Mouse (Mus musculus) fat pad, adult 2 months (tissue): ENCODE measurements around the gene Nudc.
"Not testable (repeated sequence)": the region's sequence is repeated elsewhere in the genome, so short reads cannot be mapped to it uniquely, and the experiment has no call there.

Experiments
- DNase-seq: peaks from one replicate; pipeline ENCODE4 v3.0.0-alpha.2; 2011; ENCODE audit warnings: low read depth, low spot score; ENCODE audit errors: extremely low read depth

Gene Nudc

DNA sequence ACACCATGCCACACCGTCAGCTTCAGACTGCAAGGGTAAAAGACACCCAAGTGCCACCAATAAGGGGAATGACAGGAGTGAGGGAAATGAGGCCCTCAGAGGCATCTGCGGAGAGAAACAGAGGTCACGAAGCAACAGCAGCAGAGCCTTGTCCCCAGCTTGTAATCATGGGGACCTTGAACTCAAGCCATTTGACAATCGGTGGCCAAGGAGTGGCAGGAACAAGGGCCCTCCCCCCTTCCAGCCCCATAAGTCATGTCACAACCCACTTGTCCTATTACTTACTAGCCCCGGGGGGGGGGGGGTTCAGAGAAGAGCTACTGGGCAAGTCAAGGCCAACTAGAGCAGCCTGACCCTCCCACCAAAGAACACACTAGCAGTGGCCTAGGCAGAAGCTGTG is 9.1 kb downstream of the Nudc start:
- no peak for DNase-seq

DNA sequence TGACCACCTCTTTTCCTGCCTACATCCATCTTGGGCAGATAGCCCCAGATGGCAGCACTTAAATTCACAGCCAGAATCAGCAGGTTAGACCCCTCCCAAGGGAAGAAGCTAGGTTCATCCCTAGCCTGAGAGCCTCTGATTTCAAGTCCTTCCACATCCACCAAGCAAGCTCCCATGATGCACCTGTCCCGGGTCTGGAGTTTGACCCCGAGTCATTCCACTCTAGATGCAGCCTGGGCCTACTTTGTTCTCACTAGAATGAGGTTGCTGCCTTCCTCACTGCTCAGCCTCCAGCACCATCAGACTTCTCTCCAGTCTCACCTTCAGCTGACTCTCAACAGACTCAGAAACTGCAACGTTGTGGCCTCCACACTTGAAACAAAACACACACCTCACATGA is 9.7 kb downstream of the Nudc start:
- no peak for DNase-seq

DNA sequence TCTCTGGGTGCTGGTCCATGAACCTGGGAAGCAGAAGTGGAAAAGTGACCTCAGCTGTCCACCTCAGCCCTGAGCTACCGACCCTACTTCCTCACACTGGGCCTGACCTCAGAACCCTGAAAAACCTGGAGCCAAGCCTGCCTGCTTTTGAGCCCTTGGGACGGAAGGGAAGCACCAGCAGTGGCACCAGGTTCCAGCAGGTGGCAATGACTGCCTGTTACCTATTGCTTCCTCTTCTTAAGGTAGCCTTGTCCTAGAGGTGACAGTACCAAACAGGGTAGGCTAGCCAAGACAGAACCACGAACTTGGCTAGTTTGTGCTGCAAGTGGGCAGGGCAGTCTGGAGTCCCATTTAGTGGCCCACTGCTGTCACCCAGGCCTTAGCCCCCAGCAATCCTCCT is 13.0 kb downstream of the Nudc start:
- DNase-seq = no peak

DNA sequence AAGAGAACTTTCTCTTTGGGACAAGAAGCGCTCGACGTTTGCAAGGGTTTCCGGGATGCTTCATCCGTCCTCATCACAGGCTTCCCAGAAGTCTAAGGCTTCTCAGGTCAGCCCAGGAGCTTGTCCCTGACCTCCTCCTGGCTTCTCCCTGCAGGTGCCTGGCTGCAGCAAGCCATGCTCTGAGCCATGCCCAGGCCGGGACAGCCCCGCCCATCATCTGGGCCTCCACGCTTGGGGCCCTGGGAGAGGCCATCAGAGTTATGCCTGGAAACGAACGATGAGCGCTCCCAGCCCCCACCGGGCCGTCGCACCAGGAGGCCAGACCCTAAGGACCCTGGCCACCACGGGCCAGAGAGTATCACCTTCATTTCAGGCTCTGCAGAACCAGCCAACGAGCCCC is 18.0 kb downstream of the Nudc start:
- DNase-seq = no peak

DNA sequence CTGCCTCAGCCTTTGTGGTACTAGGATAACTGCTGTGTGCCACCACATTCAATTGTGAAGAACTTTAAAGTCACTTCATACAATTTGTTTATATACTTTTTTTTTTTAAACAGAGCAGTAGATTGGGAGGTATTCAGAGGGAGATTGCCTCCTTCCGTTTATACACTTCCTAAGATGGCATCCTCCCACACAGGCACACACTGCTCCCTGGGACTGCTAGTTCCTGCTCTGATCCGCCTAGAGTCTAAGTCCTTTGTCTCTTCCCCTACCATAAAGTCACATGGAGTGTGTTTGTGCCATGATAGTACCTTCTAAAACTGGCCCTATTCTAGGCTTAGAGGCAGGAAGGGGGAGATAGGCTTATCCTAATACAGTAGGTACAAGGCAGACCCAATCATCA is 24.3 kb downstream of the Nudc start:
- DNase-seq = no peak

DNA sequence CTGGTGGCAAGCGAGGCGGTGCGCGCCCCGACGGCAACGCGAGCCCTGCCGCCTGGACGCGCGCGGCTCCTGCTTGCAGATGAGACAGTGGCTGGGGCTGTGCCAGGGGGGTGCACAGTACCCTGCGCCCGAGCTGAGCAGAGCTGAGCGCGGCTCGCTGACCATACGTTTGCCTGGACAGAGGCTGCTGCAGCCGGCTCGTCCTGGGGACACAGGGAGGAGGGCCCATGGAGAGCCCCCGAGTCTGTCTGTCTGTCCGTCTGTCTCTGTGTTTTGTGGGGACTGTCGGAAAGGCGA is 26.5 kb downstream of the Nudc start:
- no peak for DNase-seq

DNA sequence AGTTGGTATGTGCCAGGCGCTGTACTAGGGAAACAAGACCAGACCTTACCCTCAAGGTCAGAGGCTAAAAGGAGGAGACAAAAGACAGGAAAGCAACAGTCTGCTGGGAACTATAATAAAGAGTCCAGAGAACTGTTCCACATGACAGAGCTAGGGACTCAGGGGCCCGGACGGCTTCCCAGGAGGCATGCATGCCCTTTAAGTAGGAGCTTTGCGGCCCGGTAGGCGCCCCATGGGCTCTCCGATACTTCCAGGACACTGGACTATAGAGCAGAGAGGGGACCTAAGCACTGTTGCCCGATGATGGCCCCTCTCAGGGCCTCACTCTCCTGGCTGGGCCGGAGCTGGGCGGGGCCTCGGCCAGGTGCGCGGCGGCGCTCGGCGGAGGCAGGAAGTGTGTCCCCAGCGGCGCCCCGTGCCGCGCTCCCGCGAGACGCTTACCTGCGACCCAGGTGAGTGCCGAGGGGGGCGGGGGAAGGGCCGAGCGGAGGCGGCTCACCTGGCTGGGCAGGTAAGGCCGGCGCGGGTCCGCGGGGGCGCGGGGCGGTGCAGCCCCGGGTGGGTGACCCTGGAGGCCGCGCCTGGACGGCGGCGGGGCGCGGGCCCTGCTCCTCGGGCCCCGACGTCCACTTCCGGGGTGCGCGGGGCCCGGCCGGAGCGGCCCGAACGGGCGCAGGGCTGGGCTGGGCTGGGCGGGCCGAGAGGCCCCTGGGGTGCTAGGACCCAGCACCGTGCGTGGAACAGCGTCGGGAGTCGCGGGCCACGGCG is 27.0 kb downstream of the Nudc start, which contains the start of gene Kdf1:
Kdf1 (plus strand) TSS at position 363 of the 768 bp plus-strand sequence.
- no peak for DNase-seq

DNA sequence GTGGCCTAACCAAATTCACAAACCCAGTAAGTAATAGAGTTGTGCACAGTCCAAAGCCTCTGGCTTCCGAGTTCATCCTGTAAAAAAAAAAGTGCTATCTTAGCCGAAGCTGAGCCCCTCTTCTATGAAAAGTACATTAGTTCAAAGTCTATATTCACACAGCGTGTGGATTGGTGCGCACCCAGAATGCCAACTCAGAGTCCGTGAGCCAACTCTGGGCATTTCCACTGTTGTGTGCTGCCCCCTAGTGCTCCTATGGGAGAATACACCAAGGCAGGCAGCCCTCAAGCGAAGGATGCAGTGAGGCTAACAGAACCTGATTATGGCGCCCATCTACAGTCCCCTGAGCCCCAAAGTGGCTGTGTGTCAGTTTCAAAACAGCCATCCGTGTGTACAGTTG is 32.8 kb downstream of the Nudc start:
- no peak for DNase-seq

DNA sequence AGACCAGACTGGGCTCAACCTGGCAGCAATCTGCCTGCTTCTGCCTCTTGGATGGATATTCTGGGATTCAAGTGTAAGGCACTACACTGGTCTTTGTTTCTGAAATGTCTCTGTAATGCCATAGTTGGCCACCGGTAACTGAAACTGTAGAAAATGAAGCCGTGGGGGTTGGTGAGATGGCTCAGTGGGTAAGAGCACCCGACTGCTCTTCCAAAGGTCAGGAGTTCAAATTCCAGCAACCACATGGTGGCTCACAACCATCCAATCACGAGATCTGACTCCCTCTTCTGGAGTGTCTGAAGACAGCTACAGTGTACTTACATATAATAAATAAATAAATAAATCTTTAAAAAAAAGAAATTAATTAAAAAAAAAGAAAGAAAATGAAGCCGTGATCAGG is 33.3 kb downstream of the Nudc start:
- not testable (repeated sequence) for DNase-seq

DNA sequence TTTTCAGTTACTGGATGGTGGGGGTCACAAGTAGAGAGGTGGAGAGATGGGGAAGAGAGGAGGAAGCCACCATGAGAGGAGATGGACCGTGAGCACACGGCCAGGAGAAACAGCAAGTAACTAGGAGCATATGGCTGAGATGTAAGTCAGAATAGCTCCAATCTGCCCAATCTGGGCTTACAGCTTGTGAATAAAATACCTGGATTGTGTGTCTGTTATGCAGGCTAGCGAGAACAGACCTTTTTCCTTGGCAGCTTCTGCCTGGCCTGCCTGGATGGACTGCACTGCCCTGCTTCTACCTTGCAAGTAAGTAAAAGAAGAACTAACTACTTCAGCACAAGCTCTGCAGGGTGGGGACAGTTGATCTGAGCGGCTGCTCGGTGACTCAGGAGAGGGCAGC is 34.7 kb downstream of the Nudc start:
- no peak for DNase-seq

DNA sequence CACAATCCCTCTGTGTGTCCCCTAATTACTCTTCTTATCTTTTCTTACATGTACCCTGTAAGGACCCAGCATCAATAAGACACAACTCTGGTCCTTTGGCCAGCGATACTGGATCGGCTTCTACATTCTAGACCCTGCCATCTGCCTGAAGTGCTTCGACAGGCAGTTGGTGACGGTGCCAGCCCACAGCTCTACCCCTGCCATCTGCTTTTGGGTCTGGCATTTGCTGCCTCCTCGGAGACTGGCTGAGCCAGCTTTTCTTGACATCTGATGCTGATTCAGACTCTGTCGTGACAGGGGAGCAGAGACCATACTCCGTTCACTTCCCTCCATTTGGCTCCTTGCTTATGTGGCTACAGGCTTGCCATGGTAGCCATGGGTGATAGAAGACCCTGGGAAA is 36.8 kb downstream of the Nudc start:
- no peak for DNase-seq

DNA sequence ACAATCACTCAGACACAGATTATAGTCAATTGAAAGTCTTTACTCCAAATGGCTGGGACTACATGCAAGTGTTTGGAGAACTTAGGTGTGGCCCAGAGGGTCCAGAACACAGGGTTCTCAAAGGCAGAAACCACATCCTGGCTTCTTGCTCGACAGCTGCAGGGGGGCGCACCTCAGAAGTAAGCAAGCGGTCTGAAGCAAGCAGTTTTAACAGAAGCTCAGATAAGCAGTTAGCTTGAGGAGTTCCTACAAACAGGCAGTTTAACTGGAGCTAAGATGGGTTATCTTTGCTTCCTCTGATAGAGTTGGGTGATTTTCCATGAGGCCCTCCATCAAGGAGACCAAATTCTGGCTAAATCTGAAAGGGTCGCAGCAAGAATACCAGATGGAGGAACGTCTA is 39.2 kb downstream of the Nudc start:
- DNase-seq = no peak

DNA sequence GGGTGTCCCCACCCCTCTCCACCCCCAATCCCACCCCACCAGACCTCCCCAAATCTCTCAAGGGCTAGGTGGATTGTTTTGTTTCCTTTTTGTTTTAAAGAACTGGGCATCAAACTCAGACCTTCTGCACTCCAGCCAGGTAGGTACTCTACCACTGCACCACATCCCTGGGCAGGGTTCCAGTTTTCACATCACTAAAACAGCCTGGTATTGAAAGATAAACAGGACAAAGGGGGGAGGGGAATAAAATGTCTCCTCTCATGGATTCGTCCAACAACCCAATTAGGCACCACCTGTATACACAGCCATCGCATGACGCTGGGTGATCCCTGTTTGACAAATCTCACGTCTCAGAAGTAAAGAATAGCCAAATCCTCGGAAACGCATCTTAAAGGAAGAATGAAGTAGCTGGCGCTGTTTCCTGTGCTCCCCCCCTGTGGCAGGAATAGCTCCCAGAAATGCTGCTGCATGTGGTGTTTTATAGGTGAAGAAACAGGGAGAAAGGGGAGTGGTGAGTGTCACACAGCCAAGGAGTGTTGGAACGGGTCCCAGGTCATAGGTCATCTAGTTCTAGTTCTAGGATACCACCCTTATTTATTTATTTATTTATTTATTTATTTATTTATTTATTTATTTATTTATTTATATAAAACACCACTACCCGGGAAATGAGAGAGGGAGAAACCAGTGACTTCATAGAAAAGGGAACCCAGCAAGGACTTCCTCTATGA is 40.9 kb downstream of the Nudc start:
- DNase-seq = no peak

DNA sequence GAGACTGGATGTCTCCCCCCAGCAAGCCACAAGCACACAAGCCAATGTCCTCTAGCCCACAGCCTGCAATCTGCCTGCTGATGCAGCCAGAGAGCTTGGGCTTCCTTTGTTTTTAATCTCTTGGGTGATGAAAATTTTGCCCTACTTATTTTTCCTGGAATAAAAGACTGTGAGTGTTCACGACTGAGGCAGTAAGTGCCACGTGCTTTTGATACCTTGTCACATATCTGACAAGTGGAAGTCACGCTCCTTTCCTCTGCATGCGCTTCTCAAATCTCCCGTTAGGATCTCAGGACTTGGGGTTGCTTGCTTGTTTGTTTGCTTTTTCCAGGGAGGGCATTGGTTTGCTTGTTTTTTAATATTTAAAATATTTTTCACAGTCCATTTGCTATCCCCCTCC is 41.5 kb downstream of the Nudc start:
- DNase-seq = no peak

DNA sequence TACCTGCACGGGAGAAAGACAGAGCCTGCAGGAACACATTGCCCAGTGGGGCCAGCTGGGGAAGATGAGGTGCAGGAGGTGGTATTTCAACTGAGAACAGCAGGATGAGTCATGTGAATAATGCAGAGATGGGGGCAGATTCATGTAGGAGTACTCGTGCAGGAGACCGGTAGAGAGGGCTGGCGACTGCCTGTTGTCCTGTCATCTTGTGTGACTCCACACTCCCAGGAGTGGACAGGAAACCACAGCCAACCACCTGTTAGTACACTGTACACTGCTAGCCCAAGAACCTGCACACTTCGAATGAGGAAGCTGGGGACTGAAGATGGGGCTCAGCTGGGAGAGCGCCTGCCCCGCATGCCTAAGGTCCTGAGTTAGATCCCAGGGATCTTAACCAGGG is 44.3 kb downstream of the Nudc start:
- DNase-seq = no peak

DNA sequence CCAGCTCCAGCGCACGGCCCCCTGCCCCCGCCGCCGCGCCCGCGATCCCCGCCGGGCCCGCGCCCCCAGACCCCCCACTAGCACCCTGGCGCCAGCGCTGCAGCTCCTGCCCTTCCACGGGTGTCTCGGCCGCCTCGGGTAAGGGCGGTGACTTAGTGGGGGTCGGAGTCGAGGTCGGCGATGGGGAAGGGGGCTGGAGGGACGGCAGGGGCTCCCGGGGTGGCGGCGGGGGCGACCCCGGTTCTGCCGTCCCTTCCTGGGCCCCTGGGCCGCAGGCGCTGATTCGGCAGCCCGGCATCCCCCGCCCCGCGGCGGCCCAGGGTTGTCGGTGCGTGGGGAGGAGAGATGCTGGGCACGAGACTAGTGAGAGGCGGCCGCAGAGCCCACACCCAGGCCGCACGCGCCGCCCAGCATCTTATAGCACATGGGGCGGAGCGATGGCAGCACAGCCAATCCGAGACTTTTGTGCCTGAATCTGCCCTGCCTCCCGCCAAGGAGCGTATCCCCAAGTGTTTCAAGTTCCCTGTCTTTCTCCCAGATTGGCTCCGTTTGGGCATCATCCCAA is 47.6 kb downstream of the Nudc start, which contains the start of gene Trnp1:
Trnp1 (minus strand) TSS at position 391 of the 565 bp plus-strand sequence.
- DNase-seq = no peak

DNA sequence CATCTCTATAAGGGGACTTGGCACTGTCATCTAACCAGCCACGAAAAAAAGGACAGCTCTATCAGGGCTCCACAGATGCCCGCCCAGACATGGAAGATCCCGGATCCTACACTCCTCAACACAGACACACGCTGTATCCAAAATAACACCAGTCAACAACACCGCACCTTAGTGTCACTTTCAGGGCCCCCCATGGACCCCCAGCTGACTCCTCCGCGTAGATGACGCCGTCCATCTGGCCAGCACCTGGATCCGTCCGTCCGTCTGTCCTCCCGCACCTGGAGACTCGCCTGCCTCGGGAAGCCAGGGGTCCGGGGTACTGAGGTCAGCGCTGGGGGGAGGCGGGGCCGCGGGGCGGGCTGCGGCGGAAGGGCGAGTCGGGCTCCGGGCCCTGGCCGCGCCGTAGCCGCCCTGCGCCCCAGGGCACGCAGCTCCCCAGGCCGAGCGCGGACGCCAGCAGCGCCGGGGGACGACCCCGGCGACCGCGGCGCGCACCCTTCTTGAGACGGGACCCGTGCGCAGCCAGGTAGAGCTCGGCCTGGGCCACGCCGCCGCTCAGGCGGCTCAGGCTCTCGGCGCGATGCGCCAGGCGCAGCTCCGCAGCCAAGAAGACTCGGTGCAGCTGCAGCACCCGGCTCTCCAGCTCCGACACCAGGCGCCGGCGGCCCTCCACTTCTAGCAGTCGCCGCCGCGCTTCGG is 48.2 kb downstream of the Nudc start:
- DNase-seq = no peak

DNA sequence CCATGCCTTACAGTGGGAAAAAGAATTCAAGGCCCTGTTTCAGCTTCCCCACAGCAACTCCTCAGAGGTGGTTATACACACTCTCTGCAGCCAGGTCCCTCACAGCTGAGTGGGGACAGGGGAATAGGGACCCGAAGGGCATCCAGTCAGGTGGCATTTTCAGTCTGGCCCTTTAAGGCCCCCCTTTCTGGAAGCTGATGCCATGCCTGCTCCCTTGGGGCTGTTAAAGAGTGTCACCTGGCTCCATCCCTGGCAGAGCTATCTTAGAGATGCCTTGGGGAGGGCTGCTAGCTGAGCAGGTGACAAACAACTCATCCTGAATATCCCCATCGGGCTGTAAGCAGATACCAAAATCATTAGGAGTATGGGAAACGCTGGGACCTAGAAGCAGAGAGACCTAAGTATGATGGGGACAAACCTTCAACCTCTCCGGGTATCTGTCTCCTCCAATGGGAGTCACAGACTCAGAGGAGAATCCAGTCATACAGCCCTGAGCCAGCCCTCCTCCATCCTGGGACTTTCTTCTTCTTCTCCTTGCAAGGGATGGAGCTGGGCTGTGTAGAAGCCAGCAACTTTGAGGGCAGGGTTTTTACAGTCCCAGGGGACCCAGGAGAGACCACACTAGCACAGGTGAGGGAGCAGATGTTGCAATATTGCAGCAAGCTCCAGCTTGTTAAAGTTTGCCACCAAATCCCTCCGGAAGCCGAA is 48.9 kb downstream of the Nudc start:
- DNase-seq = no peak

DNA sequence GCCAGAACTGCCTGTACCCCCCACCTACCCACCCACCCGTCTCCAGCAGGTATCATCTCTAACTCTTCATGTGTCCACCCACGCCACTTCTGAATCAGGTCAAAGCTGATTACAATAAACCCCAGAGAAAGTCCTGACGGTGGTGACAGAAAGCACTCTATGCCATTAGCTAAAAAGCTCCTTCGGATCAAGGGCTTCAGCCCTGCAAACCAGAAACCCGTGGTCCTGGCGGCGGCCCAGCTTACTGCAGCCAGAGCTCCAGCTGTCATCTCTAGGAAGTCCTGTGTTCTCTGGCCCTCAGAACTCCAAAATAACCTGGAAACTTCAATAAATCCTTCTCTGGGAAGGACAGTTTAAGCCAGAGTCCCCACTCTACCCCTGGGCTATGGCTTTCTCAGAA is 50.1 kb downstream of the Nudc start:
- no peak for DNase-seq

DNA sequence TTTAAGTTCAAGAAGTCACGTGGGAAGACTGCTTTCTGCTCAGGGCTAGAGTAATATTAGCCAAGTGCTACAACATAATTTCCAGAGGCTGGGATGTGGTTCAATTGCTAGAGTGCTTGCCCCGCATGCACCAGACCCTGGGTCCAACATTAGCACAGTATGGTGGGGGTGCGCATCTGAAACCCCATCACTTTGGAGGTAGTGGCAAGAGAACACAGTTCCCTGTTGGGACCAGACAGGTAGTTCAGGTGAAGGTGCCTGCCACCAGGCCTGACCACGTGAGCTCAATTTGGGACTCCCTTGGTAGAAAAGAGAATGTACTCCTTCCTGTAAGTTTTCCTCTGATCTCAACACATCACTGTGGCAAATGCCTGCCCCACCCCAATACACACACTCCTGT is 50.9 kb downstream of the Nudc start:
- no peak for DNase-seq

DNA sequence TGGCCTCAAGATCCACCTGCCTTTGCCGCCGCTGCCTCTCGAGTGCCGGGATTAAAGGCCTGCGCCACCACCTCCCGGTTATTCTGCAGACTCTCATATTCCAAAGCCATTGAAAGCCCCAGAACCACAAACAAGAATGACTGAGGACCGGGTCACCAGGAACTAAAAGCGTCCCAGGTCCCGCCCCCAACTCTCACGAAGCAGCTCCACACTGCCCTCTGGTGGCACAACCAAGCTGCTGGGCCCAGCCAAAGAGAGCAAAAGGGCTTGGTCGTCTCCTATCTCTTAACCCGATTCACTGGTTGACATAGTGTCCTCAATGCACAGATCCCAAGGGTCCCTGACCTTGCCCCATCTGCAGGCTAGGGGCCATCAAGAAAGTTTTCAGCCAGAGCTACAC is 51.4 kb downstream of the Nudc start:
- no peak for DNase-seq
